Mouse (Mus musculus) cortical plate, adult 2 months (tissue): Measurements from ENCODE around the gene Flt3l.

Experiments
- CTCF ChIP-seq: fragments of 200-500 bp; IDR thresholded peaks from 2 replicates; pipeline ENCODE4 v1.5.1; 2011; ENCODE audit warnings: mild to moderate bottlenecking, control low read depth, low read length; ENCODE audit not compliant: insufficient read depth; ENCODE audit errors: extremely low read depth
- POLR2A ChIP-seq: fragments of 200-500 bp; IDR thresholded peaks from 2 replicates; pipeline ENCODE4 v1.6.1; 2011; ENCODE audit warnings: mild to moderate bottlenecking, low read length, control low read depth; ENCODE audit not compliant: insufficient read depth; ENCODE audit errors: extremely low read depth

GRCm38 (mm10) chr7:45145460-45145859 lies 9.2 kb upstream of the Flt3l start:
- TF ChIP-seq CTCF = no peak
- TF ChIP-seq POLR2A = no peak
